Mouse (Mus musculus) layer of hippocampus, adult 9-10 months (tissue): ENCODE measurements around the gene Rdh7.
"Not testable (repeated sequence)": the region's sequence is repeated elsewhere in the genome, so short reads cannot be mapped to it uniquely, and the experiment has no call there.

Source experiments
- DNase-seq: peaks from one replicate; pipeline ENCODE4 v3.0.0; 2022; ENCODE audit warnings: low spot score

The Rdh7 gene

DNA sequence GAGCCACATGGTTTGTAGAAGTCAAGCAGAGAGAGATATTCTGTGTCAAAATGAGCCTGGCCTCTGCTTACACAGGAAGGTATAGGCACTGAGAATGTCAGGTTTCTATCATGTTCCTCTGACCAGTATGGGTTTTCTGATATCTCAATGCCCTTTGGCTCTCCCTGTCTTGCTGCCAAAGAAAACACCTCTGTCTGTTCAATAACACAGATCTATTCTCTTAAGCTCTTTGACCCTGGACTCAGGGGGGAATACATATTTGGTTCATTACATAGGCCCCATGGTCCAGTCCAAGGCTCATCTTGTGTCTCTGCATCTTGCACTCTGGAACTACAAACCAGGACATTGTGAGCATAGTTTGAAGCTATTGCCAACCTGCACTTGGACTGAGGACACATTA, at the start of gene Rdh7:
Gene Rdh7 (minus strand): TSS at position 213 of the 400 bp plus-strand sequence.
- DNase-seq = no peak

DNA sequence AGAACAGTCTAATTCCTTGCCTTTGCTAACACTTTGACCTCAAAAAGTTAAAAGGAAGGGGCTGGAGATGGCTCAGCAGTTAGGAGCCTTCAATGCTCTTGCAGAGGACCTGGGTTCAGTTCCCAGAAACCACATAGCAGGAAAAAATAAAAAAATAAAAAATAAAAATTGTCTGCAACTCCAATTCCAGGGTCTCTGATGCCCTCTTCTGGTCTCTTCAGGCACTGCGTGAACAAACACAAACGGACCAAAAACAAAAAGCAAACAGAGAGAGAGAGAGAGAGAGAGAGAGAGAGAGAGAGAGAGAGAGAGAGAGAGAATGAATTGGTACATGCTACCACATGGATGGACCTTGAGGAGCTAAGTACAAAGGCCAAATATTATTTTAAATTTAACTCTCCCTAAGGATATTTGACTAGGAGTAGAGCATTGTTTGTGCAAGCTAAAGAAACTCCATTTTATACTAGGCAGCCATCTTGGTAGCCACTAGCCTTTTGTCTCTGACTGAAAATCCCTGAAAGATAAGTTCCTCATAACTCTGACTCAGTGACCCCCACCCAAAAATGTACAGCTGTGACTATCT, 48.9 kb upstream of the Rdh7 start:
- no peak for DNase-seq

DNA sequence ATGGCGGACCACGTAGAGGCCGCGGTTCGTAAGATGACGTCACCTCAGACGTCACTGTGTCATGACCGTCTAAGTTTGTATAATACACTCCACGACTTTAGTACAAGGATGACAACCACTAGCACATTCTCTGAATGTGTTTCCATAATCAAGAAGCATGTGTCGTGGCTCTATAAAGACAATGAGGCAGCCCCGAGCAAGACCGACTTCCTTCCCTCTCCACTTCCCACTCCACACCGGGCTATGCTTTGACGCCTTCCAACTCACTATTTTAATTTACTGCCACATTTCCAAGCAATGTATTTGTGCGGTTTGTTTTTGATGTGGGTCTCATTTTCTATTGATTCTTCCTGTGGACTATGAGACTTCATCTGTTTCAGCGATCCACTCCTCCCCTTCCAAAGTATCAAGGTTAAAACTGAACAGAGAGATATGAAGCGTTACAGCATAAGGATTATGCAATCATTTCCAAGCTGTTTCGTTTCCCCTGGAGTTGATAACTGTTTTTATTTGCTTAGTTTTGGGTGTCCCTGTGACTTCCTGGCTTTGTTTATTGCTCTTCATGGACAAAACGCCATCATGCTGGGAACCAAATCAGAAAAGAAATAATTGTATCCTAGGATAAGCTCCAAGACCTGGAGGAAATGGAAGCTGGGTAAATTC, 48.3 kb upstream of the Rdh7 start:
- DNase-seq = no peak

DNA sequence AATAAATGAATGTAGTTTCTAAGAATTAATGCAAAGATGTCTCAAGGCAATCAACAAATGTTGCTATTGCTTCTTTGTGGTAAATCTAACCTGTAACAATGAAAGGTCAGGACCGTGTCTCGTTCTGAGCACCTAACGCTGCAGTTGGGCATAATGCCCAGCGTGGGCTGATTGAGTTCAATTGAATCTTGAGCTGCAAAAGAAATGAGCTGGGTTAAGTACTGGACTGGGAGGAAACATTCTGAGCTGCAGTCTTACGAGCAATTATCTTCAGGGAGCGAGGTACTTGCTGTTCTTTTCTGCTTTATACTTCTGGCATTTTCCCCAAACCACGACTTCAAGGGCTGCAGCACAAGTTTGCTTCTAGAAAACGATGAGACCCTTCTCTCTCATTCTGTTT, 47.7 kb upstream of the Rdh7 start:
- DNase-seq = no peak

DNA sequence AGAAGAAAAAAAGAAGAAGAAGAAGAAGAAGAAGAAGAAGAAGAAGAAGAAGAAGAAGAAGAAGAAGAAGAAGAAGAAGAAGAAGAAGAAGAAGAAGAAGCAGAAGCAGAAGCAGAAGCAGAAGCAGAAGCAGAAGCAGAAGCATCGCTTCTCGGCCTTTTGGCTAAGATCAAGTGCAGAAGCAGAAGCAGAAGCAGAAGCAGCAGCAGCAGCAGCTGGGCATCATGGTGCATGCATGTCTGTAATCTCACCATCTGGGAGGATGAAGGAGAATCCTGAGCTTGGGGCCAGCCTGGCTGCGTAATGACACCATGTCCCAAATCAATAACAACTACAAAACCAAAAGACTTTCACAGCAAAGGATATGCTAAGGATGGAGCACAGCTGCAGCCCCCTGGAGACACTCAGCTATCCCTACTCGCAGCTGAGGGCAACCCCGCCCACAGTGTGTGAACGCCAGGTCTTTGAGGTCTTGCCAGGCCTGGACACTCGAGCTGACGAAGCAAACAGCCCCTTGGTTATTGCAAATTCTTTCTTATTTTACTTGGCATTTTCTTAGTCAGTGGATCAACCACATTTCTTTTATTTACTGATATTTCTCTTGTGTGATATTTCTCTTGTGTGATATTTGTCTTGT, 43.8 kb upstream of the Rdh7 start:
- no peak for DNase-seq

DNA sequence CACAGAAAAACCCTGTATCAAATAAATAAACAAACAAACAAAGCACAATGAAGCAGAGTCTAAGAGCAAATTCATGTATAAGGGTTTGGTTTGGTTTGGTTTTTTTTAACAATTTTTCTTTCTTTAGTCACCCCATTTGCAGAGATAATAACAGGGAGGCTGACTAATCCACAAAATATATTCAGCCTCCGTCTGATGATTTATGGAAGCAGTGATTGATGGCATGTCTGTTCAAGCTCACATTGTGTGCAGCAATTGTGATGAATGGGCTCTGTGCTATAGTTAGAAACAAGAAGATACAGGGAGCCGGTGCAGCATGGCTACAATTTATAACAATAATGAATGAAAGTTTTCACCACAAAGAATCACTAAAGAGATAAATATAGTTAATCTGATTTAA, 39.1 kb upstream of the Rdh7 start:
- DNase-seq = no peak

DNA sequence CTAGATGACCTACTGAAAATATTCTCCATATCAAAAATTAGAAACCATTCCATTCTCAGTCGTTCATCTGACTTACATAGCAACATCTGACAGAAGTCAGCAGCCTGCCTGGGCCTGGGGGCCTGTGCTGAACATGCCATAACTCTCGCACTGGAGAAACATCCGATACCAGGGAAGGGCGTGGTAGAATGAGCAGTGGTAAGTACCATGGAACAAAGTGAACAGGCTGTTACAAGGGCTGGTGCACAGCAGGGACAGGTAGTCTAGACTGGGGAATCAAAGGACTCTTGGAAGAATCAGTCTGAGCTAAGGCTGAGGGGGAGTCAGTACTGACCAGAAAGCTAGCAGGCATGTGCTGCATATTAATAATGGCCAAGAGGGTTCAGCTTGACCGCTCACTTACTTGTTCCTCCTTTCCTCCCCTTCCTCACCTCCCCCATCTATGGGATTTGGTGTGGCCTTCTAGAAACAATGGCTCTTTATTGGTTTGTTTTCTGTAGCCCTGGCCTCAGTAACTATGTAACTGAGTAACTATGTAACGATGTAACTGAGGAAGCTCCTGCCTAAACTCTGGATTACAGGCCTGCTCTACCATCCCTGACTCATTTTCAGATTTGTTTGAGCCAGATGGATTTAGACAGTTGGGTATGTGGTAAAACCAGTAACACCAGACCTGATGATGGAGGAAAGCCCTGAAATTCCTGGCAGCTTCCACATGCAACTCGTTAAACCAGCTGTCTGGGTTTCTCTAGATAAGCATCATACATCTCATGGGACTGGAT, 36.2 kb upstream of the Rdh7 start:
- peak; percentile 67 for DNase-seq

DNA sequence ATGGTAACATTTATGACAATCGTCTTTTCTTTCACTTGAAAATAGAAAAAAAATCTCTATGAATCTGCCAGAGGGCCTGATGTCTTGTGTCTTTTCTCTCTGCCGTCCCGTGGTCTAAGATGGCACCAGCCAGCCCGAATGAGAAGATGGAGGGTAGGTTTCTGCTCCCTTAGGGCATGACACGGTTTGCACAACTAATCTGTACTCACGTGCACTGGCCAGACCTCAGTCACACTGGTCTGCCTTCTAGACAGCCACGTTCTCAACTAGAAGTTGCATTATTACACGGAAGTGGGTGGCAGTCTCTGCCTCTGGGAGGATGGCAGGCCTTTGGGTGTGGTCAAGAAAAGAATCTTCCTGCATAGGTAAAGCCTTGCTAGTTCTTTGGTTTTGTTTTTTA, 34.4 kb upstream of the Rdh7 start:
- no peak for DNase-seq

DNA sequence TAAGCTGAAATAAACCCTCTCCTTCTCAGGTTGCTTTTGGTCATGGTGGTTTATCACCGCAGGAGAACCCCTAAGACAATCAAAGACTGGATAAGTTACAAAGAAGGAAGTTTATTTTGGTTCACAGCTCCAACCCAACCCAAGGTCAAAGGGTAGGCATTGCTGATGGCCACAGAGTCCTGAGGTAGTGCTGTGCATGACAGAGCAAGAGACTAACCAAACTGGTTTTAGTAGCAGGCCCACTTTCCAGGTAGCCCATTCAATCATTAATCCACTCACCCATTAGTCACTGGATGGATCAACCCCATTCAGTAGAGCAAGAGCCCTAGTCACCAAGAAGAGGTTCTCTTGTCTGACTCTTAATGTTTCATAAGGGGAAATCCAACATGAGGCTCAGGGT, 33.6 kb upstream of the Rdh7 start:
- no peak for DNase-seq

DNA sequence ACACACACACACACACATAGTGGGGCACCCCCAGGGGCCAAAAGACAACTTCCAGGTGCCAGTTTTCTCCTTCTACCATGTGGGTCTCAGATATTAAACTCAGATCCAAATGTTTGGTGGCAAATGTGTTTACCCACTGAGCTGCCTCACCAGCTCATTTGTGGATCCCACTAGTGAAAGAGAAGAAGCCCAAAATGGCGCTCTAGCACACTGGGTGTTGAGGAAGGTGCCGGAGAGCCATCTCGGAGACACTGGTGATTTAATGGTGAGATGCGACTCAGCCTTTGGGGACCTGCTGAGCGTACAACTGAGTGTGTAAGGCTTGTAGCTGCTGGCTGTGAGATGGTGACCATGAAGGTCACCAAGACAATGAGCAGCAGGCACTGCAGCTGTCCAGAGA, 29.0 kb upstream of the Rdh7 start:
- DNase-seq = no peak

DNA sequence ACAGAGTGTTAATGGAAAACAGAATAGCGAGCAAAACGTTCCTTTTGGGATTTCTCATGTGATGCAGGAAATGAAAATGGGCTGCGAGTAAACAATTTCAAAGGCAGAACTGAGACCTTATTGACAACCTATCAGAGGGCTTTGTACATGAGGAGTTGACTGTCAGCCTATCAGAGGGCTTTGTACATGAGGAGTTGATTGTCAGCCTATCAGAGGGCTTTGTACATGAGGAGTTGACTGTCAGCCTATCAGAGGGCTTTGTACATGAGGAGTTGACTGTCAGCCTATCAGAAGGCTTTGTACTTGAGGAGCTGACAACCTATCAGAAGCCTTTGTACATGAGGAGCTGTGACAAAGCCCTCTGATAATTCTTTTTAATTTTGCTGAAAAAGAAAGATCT, 28.6 kb upstream of the Rdh7 start:
- DNase-seq = not testable (repeated sequence)

DNA sequence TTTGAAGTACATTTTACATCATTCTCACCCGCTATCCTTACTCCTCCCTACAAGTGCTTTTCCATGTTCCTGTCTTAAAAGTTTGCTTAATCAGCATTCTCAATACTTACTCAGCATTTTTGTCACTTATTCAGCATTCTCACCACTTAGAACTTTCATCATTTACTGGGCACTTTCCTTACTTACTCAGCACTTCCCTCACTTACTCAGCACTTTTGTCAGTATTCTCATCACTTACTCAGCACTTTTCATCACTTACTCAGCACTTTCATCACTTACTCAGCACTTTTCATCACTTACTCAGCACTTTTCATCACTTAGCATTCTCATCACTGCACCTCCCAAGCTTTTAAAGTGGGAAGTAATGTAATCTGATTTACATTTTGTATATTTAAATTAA, 27.0 kb upstream of the Rdh7 start:
- no peak for DNase-seq

DNA sequence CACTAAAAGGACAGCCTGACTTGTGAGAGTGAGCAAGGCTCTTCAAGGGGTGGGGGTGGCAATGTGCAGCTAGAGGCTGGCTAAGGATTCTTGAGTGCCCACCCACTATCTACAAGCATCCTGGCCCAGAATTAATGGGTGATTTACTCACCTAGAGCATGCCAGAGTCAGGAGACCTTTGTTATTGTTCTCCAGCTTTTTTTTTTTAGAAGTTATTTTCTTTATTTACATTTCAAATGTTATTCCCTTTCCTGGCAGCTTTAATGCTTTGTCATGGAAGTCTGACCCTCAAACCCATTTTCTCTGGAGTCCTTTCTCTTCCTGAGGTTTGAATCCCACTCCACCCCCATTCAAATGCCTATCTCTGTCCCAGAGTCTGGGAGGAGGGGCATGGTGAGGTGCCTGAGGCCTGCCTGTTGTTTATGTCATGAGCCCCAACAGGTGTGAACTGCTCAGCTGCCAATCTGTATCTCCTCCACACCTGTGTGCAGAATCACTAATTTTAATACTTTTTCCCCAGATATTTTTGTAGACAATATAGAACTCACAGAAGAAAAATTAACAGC, 18.9 kb upstream of the Rdh7 start:
- DNase-seq = no peak

DNA sequence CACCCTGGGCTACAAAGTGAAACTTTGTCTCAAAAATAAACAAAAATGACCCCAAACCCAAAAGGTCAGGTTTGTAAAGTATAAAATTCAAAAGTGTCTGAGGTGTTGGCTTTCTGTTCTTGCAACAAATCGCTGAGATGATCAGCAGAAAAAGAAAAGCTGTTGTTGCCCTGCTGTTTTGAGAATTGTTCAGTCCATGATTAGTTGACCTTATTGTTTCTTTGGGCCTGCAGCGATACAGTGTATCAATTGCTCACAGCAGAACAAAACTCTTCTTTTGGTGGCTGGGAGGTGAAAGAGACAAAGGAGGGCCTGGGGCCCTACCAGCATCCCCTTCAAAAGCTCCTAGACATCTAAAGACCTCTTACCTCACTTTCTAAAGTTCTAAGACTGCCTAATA, 17.5 kb upstream of the Rdh7 start:
- DNase-seq = no peak

DNA sequence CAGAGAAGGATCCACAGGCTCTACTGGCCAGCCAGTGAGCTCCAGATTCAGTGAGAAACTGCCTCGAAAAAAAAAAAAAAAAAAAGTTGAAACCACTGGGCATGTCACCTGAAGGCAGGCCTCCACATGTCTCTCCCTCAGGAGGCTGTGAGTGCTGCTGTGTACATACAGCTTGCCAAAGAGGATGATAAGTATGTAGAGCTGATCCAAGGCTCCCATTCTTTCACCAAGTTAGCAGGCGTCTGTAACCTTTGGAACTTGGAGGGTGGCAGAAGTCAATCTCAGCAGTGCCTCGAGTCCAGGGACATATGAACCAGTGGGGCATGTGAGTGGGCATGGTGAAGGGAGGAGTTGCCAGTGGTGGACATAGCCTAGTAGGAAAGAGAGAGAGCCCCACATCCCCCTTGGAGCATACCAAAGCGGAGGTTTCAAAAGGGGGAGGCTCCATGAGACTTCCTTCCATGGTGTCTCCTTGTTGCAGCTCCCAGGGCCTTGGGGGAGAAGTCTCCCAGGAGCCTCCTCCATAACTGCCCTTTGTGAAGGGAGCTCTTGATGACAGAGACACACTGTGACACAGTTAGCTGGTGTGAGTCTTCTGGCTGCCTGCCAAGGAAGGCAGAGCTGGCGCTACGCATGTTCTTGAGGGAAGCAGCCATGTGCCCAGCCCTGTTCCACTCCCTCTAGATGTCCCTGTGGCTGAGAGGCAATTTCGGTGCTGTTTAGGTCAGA, 16.3 kb upstream of the Rdh7 start:
- DNase-seq = no peak

DNA sequence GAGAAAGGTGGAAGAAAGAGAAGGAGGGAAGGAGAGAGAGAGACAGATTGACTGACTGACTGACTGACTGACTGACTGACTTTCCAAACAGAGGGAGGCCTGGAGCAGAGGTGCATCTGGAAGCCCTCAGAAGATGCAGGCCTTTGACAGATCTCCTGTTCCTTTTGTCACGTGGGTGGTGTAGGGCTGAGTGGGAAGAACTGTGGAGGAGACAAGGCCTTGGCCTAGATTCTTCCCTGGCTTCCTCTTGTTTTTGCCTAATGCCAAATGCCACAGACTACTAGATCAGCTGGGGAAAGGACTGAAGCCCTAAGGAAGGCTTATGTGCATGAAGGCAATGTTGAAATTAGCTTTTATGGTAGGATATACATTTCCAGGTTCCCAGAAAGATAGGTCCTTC, 14.5 kb upstream of the Rdh7 start:
- no peak for DNase-seq

DNA sequence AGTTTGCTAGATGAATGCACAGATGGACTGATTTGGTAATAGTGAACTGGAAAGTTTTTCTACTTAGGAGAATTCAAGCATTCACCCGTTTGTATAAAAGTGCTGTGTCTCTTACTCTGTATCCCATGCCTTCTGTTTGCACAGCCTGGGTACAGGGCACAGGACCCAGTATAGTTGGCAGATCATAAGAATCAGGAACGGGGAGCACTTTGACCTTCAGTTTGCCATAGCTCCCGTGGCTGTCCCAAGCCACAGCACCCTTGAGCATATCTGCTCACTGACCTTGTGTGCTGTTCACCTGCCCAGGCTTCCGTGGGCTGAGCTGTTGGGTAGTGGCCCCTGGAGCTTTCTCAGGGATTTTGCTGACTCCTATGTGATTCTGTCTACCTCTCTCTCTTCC, 13.1 kb upstream of the Rdh7 start:
- DNase-seq = no peak

DNA sequence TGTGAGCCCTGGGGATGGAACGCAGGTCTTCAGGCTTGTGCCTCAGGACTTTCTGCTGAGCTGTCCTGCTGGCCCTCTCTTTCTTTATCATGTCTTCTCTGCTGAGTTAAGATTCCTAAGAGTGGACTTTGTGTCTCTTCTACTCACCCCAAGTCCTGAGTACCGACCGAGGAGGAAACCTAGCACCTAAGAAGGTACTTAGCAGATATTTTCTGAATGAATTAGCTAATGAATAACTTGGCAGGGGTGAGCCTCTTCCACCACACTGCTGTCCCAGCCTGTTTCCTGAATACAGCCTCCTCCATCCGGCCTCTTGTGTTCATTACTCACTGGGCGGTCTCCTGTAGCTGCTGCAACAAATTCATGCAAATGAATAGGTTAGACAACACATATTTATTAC, 11.2 kb upstream of the Rdh7 start:
- no peak for DNase-seq

DNA sequence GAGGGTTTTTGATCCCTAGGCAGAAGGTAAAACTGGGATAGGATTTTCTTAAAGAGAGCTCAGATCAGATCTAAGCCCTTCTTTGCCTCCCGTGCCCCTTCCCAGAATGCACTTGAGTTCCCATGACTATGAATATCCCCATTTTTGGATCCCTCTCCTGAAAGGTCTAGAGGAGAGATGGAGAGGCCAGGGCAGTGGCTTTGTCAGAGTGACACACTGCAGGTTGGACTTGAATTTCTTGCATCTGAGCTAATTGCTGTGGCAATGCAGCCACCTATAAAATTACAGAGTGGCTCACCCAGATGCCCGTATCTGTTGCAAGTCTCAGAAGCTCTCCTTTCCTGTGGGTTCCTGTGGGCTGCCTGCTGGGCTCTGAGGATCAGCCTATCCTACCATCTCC, 9.6 kb upstream of the Rdh7 start, which contains the start of gene Sdr9c7:
Gene Sdr9c7 (plus strand): TSS at position 301 of the 400 bp plus-strand sequence.
- DNase-seq = no peak

DNA sequence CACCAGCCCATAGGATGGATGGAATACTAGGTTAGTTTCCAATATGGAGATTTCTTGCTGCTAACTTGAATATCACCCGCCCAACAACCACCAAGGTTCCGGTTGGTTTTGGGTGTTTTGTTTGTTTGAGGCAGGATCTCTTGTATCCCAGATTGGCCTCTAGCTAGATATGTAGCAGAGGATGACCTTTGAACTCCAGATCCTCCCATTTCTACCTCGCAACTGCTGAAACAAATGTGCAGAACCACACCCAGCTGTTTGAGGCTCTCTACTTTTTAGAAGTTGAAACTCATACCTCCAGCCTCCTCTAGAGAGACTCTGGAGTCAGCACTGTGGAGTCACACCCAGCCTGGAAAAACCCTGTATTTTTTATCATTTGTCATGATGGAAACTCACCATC, 8.9 kb upstream of the Rdh7 start:
- DNase-seq = no peak

DNA sequence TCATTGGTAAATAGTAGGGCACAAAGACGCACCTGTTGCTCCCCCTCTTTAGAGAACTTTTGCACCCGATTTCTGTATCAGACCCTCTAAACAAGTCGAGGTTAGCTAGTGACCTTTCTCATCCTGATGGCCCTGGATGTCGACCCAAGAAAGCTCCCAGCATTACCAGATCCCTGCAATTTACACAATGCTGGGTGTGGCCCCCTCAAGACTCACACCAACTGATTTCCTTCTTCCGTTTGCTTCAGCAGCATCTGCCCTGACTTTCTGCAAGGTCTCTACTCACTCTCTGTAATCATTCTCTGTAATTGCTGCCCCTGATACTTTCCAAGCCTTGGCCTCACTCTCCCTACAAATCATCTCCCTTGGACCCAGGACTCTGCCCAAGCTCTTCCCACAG, 8.1 kb upstream of the Rdh7 start:
- DNase-seq = no peak
